Mouse (Mus musculus): ENCODE measurements around the gene Vmn1r104. TPM values are rescaled to one million over a fixed set of nuclear protein-coding genes. Genes with fewer than 3 reads are reported as not detected.

The Vmn1r104 gene
- not detected for polyA plus RNA-seq (2017; shearing (Covaris generic))

GRCm38 (mm10) chr7:20533537-20533936 is at the start of gene Vmn1r104:
TSS of gene Vmn1r104 (plus strand) at chr7:20533837.

GRCm38 (mm10) chr7:20510434-20510833 is 23.2 kb upstream of the Vmn1r104 start, which contains the start of gene Vmn1r103:
TSS of gene Vmn1r103 (minus strand) at chr7:20510534.

GRCm38 (mm10) chr7:20545657-20546056 is 12.0 kb downstream of the Vmn1r104 start, which contains the start of gene Gm5726:
TSS of gene Gm5726 (minus strand) at chr7:20545757.

GRCm38 (mm10) chr7:20576141-20576540 is 42.5 kb downstream of the Vmn1r104 start, which contains the start of gene Gm4141:
TSS of gene Gm4141 (minus strand) at chr7:20576241.

Other genes with a start within 250 kb of the Vmn1r104 start
- gene Gm4133, start 199.8 kb upstream of the Vmn1r104 start, polyA plus RNA-seq (2017; shearing (Covaris generic)), result not detected
- gene Gm5728, start 158.4 kb upstream of the Vmn1r104 start, polyA plus RNA-seq (2017; shearing (Covaris generic)), result not detected
- gene Vmn1r100, start 115.9 kb upstream of the Vmn1r104 start, polyA plus RNA-seq (2017; shearing (Covaris generic)), result not detected
- not detected for gene Vmn1r101, start 91.2 kb upstream of the Vmn1r104 start, polyA plus RNA-seq (2017; shearing (Covaris generic))
- gene Gm10670, start 58.9 kb upstream of the Vmn1r104 start, polyA plus RNA-seq (2017; shearing (Covaris generic)), result 1.2 TPM
- not detected for gene Vmn1r103, start 23.3 kb upstream of the Vmn1r104 start, polyA plus RNA-seq (2017; shearing (Covaris generic))
- gene Gm5726, start 11.9 kb downstream of the Vmn1r104 start, polyA plus RNA-seq (2017; shearing (Covaris generic)), result not detected
- gene Gm4141, start 42.4 kb downstream of the Vmn1r104 start, polyA plus RNA-seq (2017; shearing (Covaris generic)), result not detected
- gene Gm4513, start 65.2 kb downstream of the Vmn1r104 start, polyA plus RNA-seq (2017; shearing (Covaris generic)), result 0.65 TPM
- 1.1 TPM for gene Vmn1r107, start 135.1 kb downstream of the Vmn1r104 start, polyA plus RNA-seq (2017; shearing (Covaris generic))
- gene Vmn1r111, start 169.4 kb downstream of the Vmn1r104 start, polyA plus RNA-seq (2017; shearing (Covaris generic)), result not detected
- not detected for gene Gm10668, start 196.8 kb downstream of the Vmn1r104 start, polyA plus RNA-seq (2017; shearing (Covaris generic))
- gene Vmn1r112, start 237.3 kb downstream of the Vmn1r104 start, polyA plus RNA-seq (2017; shearing (Covaris generic)), result not detected